ENCODE assay signal across 1 mouse cellular context in genomic region chr17:23925090-23925493, GRCm38 (mm10).
TF ChIP-seq lines count a peak whose summit lies in the region.

No protein-coding gene starts in this region.

TF ChIP-seq in CH12.LX, 34 proteins besides CTCF, POLR2A, EP300 and RAD21:
- TF ChIP-seq MYC (IDR thresholded peaks at IDR 0.05; ENCODE audit: low read depth, low read length) (peak; percentile 45; the same call in 1 of the 2 replicates), SMC3 (IDR thresholded peaks at IDR 0.05; ENCODE audit: low read depth, low read length) (no peak), TCF12 (IDR thresholded peaks at IDR 0.05; ENCODE audit: low read depth, low read length) (no peak), IRF4 (IDR thresholded peaks at IDR 0.05; ENCODE audit: low read depth, low read length) (no peak), JUND (conservative IDR thresholded peaks at IDR 0.05; ENCODE audit: low read depth, low read length) (no peak), TBP (conservative IDR thresholded peaks at IDR 0.05; ENCODE audit: low read depth, low read length) (0 out of 2 replicates have a peak, but pooled peaks have one; percentile 55), ZNF384 (IDR thresholded peaks at IDR 0.05; ENCODE audit: low read depth, low read length) (no peak), ZMIZ1 (IDR thresholded peaks at IDR 0.05; ENCODE audit: low read depth, low read length) (no peak), CHD1 (IDR thresholded peaks at IDR 0.05; ENCODE audit: low read depth, low read length) (no peak), MAZ (IDR thresholded peaks at IDR 0.05; ENCODE audit: low read depth, low read length) (no peak), KAT2A (IDR thresholded peaks at IDR 0.05; ENCODE audit: insufficient replicate concordance, low read length) (no peak), ZC3H11A (IDR thresholded peaks at IDR 0.05; ENCODE audit: low read depth, low read length) (no peak), USF2 (conservative IDR thresholded peaks at IDR 0.05; ENCODE audit: low read depth, low read length) (no peak), RCOR1 (conservative IDR thresholded peaks at IDR 0.05; ENCODE audit: low read depth, low read length) (no peak), GABPA (IDR thresholded peaks at IDR 0.05; ENCODE audit: insufficient replicate concordance, low read depth, low read length) (no peak), CHD2 (IDR thresholded peaks at IDR 0.05; ENCODE audit: low read length) (no peak), MAX (IDR thresholded peaks at IDR 0.05; ENCODE audit: low read length) (peak; percentile 21; the same call in 1 of the 2 replicates), MEF2A (IDR thresholded peaks at IDR 0.05; ENCODE audit: borderline replicate concordance, low read depth, low read length) (no peak), BHLHE40 (IDR thresholded peaks at IDR 0.05; ENCODE audit: low read depth, low read length) (peak; percentile 58), E2F4 (IDR thresholded peaks at IDR 0.05; ENCODE audit: insufficient replicate concordance, low read depth, low read length) (no peak), UBTF (IDR thresholded peaks at IDR 0.05; ENCODE audit: low read depth, low read length) (no peak), HCFC1 (IDR thresholded peaks at IDR 0.05; ENCODE audit: low read depth, low read length) (no peak), ETS1 (conservative IDR thresholded peaks at IDR 0.05; ENCODE audit: low read depth, low read length) (no peak), MXI1 (IDR thresholded peaks at IDR 0.05; ENCODE audit: low read depth, low read length) (no peak; the same call in none of the 2 replicates), SIN3A (IDR thresholded peaks at IDR 0.05; ENCODE audit: low read length) (no peak), MAFK (IDR thresholded peaks at IDR 0.05; ENCODE audit: insufficient replicate concordance, low read length) (no peak), PAX5 (IDR thresholded peaks at IDR 0.05; ENCODE audit: low read length) (no peak), NELFE (IDR thresholded peaks at IDR 0.05; ENCODE audit: low read depth, low read length) (no peak), NRF1 (IDR thresholded peaks at IDR 0.05; ENCODE audit: low read depth, low read length) (no peak), ELF1 (IDR thresholded peaks at IDR 0.05; ENCODE audit: low read depth, low read length) (0 out of 2 replicates have a peak, but pooled peaks have one; percentile 1)
TF ChIP-seq in CH12.LX: peak in this region for 5.
